Mouse (Mus musculus) embryonic fibroblast, embryonic 13.5 days (primary cell): ENCODE measurements around the gene Hlcs. TPM values are rescaled to one million over a fixed set of nuclear protein-coding genes. Genes with fewer than 3 reads are reported as not detected.

Source experiments
- H3K27ac ChIP-seq: 2 replicates; pipeline ENCODE4 v1.5.1; 2012; ENCODE audit warnings: low read length, control low read depth, inconsistent platforms; ENCODE audit not compliant: insufficient read depth
- H3K4me1 ChIP-seq: 2 replicates; pipeline ENCODE4 v1.6.1; 2011; ENCODE audit warnings: low read length; ENCODE audit not compliant: control insufficient read depth, insufficient read depth
- H3K4me3 ChIP-seq: 2 replicates; pipeline ENCODE4 v1.5.1; 2011; ENCODE audit warnings: mild to moderate bottlenecking, control low read depth, low read length; ENCODE audit not compliant: insufficient read depth
- CTCF ChIP-seq: IDR thresholded peaks from 2 replicates; pipeline ENCODE4 v1.5.1; 2011; ENCODE audit warnings: mild to moderate bottlenecking, control low read depth, low read length, moderate library complexity, borderline replicate concordance; ENCODE audit not compliant: insufficient read depth
- POLR2A ChIP-seq: IDR thresholded peaks from 2 replicates; pipeline ENCODE4 v1.6.1; 2011; ENCODE audit warnings: low read depth, mild to moderate bottlenecking, control low read depth, low read length, moderate library complexity
- polyA plus RNA-seq: library from polyadenylated mRNA; stranded (reverse); fragments of >200 nt; gene quantifications from 2 replicates; pipeline ENCODE4 v1.2.4, GENCODE M21; 2011; ENCODE audit warnings: low read depth; ENCODE audit not compliant: missing spikeins, insufficient read length

The Hlcs gene
- polyA plus RNA-seq, 1 experiment, result 7.0 TPM

- H3K4me1 ChIP-seq, result peaks cover 3% of the 10 kb centered on the region; the same call in 1 of the 2 replicates
- no peak overlapping the region for H3K4me3 ChIP-seq
- TF ChIP-seq CTCF, result no peak
- TF ChIP-seq POLR2A, result no peak
- 0 out of 2 replicates have a peak overlapping the region, but pooled peaks have one; percentile 3 for H3K27ac ChIP-seq
These were observed 2.0 kb downstream of the Hlcs start for GRCm38 (mm10) chr16:94311416-94311815.

GRCm38 (mm10) chr16:94309025-94309424, 4.3 kb downstream of the Hlcs start:
- Histone ChIP-seq H3K27ac (no peak overlapping the region), H3K4me1 (peaks cover 3% of the 10 kb centered on the region; the same call in 1 of the 2 replicates), H3K4me3 (no peak overlapping the region)
- TF ChIP-seq POLR2A (no peak), CTCF (no peak)

GRCm38 (mm10) chr16:94307942-94308341, 5.4 kb downstream of the Hlcs start:
- Histone ChIP-seq H3K27ac (no peak overlapping the region), H3K4me3 (no peak overlapping the region), H3K4me1 (peaks cover 3% of the 10 kb centered on the region; the same call in 1 of the 2 replicates)
- TF ChIP-seq CTCF (no peak), POLR2A (no peak)

- Histone ChIP-seq H3K4me3 (no peak overlapping the region), H3K4me1 (peaks cover 3% of the 10 kb centered on the region; the same call in 1 of the 2 replicates), H3K27ac (no peak overlapping the region)
- no peak for TF ChIP-seq CTCF
- no peak for TF ChIP-seq POLR2A
These were observed 5.8 kb downstream of the Hlcs start for GRCm38 (mm10) chr16:94307526-94307925.

- H3K4me1 ChIP-seq, result peaks cover 2% of the 10 kb centered on the region; the same call in 1 of the 2 replicates
- no peak for TF ChIP-seq POLR2A
- TF ChIP-seq CTCF, result no peak
- no peak overlapping the region for H3K4me3 ChIP-seq
- no peak overlapping the region for H3K27ac ChIP-seq
These were observed 10.2 kb downstream of the Hlcs start for GRCm38 (mm10) chr16:94303203-94303535.

- Histone ChIP-seq H3K27ac (no peak overlapping the region), H3K4me3 (no peak overlapping the region), H3K4me1 (no peaks in the 10 kb centered on the region)
- no peak for TF ChIP-seq CTCF
- no peak for TF ChIP-seq POLR2A
These were observed 10.8 kb downstream of the Hlcs start for GRCm38 (mm10) chr16:94302274-94303202.

- no peak overlapping the region for H3K4me3 ChIP-seq
- H3K27ac ChIP-seq, result no peak overlapping the region
- TF ChIP-seq POLR2A (no peak), CTCF (no peak)
- no peaks in the 10 kb centered on the region for H3K4me1 ChIP-seq
These were observed 11.7 kb downstream of the Hlcs start for GRCm38 (mm10) chr16:94301696-94302095.

- no peaks in the 10 kb centered on the region for H3K4me1 ChIP-seq
- no peak overlapping the region for H3K4me3 ChIP-seq
- TF ChIP-seq CTCF (no peak), POLR2A (no peak)
- no peak overlapping the region for H3K27ac ChIP-seq
These were observed 12.2 kb downstream of the Hlcs start for GRCm38 (mm10) chr16:94301194-94301593.

GRCm38 (mm10) chr16:94299210-94299609, 14.2 kb downstream of the Hlcs start:
- H3K27ac ChIP-seq, result no peak overlapping the region
- TF ChIP-seq CTCF (no peak), POLR2A (no peak)
- H3K4me1 ChIP-seq, result no peaks in the 10 kb centered on the region
- H3K4me3 ChIP-seq, result no peak overlapping the region

- TF ChIP-seq CTCF (no peak), POLR2A (no peak)
- Histone ChIP-seq H3K4me1 (no peaks in the 10 kb centered on the region), H3K4me3 (no peak overlapping the region), H3K27ac (no peak overlapping the region)
These were observed 15.3 kb downstream of the Hlcs start for GRCm38 (mm10) chr16:94298081-94298480.

- H3K4me3 ChIP-seq, result no peak overlapping the region
- no peak overlapping the region for H3K27ac ChIP-seq
- no peaks in the 10 kb centered on the region for H3K4me1 ChIP-seq
- TF ChIP-seq CTCF (no peak), POLR2A (no peak)
These were observed 22.2 kb downstream of the Hlcs start for GRCm38 (mm10) chr16:94291141-94291540.
